Mouse (Mus musculus): ENCODE results near the gene Ubtd2.
"Not testable (repeated sequence)": the region's sequence is repeated elsewhere in the genome, so short reads cannot be mapped to it uniquely, and the experiment has no call there.

The Ubtd2 gene

DNA sequence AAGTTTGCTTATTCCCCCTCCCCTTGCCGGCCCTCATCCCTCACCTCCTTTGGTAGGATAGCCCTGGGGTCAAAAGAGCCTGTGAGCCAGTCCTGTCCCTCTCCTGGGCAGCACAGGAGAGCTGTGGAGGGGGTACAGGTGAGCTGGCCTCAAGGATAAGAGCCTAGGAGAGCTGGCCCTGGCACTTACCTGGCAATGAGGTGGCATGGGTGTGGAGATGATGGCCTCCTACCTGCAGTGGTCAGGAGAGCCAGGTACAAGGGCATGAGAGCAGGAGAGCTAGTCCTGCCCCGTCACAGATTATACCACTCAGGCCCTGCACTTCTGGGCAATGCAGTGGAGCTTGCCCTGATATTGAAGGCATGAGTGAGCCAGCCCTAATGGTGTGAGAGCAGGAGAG lies 9.1 kb downstream of the Ubtd2 start:
- DNase-seq (ENCODE audit: low read depth, low spot score) = no peak

DNA sequence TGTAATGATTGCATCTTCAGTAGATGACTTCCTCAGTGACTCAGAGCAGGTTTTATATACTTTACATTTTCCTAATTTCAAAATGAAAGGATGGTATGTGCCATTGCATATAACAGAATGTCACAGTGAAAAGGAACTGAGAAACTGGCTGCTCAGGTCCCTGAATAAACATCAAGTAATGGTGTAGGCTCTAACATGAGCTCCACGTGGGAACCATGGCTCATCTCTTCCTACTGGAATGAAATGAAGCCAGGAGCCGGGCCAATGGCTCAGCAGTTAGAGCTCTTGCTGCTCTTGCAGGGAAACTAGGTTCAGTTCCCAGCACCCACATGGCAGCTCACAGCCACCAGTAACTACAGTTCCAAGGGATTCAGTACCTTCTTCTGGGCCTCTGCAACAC lies 16.8 kb downstream of the Ubtd2 start:
- no peak for DNase-seq (ENCODE audit: low read depth, low spot score)

DNA sequence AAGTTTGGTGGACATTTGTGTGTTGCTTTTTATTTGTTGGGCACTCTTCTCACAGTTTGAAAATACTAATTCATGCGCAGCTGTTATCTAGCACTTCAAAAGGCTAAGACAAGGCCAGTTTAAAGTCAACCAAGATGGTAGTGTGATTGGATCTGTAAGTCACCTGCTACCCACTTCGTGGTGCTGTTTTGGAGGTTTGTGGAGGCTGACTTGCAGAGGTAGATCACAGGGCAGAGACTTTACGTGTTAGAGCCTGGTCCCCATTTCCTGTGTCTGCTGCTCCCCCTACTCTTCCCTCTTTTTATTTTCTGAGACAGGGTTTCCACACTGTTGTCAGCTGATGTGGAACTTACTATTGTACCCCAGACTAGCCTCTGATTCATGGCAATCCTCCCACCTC lies 19.6 kb downstream of the Ubtd2 start:
- DNase-seq (ENCODE audit: low read depth, low spot score) = no peak

DNA sequence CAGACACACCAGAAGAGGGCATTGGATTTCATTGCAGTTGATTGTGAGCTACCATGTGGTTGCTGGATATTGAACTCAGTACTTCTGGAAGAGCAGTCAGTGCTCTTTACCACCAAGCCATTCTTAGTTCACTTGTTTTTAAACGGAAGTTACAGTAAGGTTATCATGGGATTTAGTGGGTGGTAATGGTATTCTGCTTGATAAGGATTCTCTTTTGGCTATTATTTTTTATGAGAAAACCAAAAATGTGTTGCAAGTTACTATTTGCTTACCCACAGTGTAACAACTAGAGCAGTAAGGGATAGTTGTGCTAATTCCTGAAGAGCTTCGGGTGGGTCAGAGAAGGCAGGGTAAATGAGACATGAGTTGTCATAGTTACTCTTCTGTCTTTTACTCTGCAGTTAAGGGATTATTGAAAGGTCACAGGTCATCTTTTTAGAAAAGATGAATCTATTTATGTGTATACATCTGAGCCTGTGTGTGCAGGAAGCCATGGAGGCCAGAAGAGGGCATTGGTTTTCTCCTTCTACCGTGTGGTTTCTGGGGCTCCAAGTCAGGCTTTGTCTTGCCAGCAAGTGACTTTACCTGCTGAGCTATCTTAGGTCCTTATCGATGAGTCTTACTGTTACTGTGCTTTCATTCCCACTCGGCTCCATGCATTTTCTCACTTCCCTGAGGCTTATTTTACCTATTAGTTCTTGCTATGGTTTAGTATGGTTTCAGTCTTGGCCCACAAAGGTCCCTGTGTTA lies 20.5 kb downstream of the Ubtd2 start:
- DNase-seq (ENCODE audit: low read depth, low spot score) = peak; percentile 20

DNA sequence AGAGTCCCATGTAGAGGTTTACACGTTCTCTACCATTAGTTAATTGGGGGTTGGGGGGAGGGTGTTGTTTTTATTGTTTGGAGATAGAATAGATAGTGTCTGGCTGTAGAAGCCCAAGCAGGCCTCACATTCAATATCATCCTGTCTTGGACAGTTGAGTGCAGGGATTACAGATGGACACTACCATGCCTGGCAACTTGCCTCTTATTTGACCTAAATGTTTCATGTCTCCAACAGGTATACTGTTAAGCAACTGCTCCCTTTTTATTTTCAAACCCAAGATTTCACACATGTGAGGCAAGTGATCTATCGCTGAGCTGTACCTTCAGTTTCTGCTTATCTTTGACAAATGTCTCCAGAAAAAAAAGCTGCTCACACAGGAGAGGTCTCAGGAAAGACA lies 26.4 kb downstream of the Ubtd2 start:
- DNase-seq (ENCODE audit: low read depth, low spot score) = no peak

DNA sequence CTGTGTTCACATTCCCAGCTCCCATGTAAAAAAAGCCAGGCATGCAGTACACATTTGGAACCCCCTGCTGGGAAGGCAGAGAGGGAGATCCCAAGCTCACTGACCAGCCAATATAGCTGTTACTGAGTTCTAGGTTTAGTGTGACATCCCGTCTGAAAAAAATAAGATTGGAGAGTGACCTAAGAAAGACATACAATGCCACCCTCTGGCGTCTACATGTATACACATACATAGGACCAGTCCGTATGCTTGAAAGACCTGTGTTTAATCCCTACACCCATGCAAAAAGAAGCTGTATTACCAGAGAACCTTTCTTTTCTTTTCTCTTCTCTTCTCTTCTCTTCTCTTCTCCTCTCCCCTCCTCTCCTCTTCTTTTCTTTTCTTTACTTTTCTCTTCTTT lies 30.1 kb downstream of the Ubtd2 start:
- peak; percentile 20 for DNase-seq (ENCODE audit: low read depth, low spot score)

DNA sequence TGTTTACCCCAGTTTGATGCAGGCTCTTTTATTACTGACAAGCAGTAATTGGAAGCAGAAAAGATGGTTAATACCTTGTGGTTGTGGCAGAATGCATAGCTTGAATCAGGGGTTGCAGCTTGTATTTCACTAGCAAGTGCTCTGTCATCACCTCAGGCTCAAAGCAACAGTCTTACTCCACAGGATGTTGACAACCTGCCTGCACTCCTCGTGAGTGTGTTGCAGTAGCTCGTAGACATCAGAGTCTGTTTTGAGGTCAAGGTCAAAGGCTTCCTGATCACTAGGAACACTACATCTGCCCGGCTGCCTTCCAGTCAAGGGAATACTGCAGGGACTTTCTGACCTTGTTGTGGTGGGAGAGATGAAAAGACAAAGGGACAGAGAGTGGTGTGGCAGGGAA lies 31.5 kb downstream of the Ubtd2 start:
- peak; percentile 7 for DNase-seq (ENCODE audit: low read depth, low spot score)

DNA sequence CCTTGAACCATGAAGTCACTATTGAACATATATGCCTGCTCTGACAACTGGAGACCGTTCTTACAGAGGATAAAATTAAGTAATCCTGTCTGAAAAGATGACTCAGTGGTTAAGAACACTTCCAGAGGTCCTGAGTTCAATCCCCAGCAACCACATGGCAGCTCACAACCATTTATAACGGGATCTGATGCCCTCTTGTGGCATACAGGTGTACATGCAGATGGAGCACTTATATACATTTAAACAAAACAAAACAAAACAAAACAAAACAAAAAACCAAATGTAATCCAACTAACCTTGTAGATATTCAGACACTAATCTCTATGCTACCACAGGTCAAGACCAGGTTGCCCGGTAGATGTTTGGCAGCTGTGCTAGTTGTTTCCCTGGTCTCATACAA lies 32.3 kb downstream of the Ubtd2 start:
- DNase-seq (ENCODE audit: low read depth, low spot score) = peak; percentile 48

DNA sequence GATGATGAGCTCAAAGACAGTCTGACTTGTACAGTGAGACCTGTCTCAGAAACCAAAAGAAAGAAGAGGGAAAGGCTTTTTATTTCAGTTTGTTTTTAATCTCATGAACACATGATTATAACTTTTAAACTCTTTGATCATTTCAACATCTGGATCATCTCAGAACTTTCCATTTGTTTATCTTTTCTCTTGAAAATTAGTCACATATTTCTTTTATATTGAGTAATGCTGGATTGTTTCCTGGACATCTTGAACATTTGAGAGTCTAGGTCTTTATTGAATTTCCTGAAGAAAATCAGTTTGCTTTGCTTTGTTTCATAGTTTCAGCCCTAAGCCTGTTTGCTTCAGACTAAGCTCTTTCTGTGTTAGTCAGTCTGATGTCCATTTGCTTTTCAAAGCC lies 33.2 kb downstream of the Ubtd2 start:
- DNase-seq (ENCODE audit: low read depth, low spot score) = no peak

DNA sequence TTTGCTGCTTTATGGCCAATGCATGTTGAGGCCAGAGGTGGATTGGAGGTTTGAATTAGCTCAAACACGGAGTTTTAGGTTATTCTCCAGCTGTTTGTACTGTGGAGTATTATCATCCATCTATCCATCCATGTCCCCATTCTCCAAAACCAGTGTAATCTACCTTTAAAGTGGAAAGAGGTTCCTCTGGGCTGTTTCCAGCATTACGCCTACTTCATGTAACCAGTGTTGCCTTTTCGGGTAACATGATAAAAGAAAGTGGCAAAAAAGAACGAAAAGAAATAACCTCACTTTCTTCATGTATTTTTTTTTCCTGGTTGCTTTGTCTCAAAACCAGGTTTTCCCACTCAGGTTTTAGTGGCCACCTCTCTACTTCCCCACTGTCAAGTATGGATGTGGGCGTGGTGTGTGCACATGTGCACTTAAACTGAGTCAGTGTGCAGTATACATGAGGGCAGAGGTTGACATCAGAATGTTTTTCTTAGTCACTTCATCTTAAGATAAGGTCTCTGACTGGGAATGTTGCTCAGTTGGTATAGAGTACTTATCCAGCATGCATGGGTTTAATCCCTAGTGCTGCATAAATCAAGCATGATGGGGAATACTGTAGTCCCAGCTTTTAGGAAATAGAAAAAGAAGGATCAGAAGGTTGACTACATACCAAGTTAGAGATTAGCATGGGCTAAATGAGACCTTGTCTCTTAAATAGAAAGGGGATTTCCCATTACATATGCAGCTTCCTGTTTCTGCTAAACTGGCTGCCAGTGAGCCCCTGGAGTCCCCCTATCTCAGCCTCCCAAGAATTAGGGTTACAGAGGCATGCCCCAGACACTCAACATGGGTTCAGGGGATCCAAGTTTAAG lies 33.9 kb downstream of the Ubtd2 start:
- DNase-seq (ENCODE audit: low read depth, low spot score) = no peak

DNA sequence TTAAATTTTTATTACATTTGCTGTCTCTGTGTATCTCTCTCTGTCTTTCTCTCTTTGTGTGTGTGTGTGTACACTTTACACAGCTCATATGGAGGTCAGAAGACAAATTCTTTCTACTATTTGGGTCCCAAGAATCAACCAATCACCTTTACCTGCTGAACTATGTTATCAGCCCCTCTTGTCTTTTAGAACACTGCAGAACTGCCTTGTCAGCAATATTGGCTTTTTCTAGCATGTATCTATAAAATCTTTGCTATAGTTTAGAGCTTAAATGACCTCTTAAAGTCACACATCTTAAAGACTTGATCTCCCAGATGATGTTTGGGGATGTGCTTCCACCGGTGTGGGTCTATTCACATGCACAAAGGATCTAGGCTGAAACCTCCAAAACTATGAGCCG lies 35.9 kb downstream of the Ubtd2 start:
- DNase-seq (ENCODE audit: low read depth, low spot score) = no peak

DNA sequence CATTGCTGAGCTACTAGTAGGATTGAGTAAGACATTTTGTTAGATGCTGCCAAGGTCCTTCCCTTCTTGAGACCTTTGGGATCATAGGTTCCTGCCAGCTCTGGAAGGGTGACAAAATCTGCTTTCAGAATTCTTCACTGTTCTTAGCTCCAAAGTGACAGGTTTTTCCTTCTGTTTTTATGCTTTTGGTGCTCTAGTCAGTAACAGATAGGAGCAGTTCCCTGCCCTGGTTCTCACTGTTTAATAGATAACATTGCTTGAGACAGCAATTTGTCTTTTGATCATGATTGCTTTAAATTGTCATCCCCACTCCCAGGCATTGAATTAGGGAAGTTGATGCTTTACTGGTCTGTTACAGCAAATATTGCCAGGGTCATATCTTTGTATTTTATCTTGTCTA lies 38.1 kb downstream of the Ubtd2 start:
- DNase-seq (ENCODE audit: low read depth, low spot score) = no peak

DNA sequence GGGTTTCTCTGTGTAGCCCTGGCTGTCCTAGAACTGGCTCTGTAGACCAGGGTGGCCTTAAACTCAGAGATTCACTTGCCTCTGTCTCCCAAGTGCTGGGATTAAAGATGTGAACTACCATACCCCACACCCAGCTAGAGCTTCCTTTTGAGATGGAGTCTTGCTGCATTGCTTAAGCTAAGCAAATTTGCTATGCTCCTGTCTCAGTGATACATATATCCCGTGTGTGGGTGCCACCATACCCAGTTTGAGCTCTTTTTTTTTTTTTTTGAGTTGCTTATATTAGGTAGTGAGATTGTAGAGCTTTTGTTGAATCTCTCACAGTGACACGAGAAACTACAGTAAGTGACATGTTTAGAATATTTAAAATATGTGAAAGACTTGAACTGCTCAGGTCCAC lies 40.1 kb downstream of the Ubtd2 start:
- DNase-seq (ENCODE audit: low read depth, low spot score) = no peak

DNA sequence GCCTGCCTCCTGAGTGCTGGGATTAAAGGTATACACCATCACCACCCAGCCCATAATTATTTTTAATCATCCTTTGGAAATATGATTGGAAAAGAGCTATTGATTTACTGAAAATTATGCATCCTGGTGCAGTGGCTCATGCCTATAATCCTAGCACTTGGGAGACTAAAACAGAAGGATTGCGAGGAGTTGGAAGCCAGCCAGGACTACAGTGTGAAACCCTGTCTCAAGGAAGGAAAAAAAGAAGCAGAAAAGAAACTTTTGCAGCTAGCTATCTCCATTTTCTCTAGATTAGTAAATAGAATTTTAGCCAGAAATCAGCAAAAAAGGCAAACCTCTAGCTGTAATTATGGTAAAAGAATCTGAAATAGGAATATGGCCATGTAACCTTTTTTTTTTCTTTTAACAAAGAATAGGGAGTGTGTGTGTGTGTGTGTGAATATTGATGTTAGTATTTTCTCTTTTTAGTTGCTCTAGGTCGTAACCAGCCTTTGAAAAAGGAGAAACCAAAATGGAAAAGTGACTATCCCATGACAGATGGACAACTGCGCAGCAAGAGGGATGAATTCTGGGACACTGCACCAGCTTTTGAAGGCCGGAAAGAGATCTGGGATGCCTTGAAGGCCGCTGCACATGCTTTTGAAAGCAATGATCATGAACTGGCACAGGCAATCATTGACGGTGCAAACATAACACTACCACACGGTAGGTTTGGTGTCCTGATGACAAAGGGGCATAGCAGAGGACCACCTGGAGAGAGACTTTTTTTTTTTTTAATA lies 43.8 kb downstream of the Ubtd2 start:
- no peak for DNase-seq (ENCODE audit: low read depth, low spot score)

DNA sequence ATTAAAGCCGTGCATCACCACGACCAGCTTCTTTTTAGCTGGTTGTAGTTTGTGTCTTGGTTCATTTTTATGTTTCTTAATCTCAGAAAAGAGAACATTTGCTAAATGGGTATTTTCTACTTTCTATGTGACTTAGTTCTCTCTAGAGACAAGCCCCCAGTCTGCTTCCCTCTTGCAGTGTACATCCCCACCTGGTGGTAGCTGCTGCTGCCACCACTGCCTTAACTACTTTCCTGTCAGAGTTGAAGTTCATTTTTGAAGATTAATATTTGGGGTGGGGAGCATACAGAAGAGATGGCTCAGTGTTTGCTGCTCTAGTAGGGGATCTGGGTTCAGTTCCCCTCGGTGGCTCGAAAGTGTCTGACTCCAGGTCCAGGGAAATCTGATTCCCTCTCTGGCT lies 44.8 kb downstream of the Ubtd2 start:
- DNase-seq (ENCODE audit: low read depth, low spot score) = no peak

DNA sequence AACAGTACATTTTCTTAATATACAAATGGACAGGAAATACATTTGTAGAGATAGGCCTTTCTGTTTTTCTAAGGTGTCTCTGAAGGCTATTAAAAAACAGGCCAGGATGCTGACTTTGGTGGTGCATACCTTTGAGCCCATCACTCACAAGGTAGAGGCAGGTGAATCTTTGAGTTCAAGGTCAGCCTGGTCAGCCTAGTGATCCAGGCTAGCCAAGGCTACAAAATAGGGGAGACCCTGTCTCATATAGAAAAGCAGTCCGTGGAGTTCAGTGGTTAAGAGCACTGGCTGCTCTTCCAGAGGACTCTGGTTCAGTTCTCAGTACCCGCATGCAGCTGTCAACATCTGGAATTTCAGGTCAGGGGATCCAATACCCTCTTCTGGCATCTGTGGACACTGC lies 48.5 kb downstream of the Ubtd2 start:
- DNase-seq (ENCODE audit: low read depth, low spot score) = no peak

DNA sequence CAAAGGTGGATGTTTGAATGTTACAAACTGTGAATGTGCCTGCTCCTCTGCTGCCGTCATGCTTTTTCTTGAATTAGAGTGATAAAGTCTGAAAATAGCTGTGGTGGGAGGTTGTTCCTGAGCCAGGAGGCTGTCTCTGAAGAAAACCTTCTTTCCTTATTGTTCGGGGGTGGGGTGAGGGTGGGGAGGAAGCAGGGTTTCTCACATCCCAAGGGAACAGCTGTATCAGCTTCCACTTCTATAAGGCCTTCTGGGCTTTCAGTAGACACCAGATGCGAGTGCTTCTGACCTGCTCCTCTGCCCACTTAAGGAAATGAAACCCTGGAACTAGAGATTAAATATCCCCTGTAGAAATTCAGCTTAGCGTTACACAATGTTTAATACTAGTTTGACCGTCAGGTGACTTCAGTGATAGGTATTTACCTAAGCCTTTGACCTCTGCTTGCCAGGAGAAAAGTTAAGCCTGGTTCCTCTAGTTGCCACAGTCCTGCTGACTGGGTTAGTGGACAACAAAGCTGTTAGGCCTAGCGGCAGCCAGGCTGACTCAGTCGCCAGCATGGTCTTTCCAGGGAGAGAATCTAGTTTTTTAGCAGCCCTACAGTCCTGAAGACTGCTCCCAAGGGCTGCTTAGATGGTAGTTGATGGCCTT lies 50.0 kb downstream of the Ubtd2 start:
- DNase-seq (ENCODE audit: low read depth, low spot score) = no peak

DNA sequence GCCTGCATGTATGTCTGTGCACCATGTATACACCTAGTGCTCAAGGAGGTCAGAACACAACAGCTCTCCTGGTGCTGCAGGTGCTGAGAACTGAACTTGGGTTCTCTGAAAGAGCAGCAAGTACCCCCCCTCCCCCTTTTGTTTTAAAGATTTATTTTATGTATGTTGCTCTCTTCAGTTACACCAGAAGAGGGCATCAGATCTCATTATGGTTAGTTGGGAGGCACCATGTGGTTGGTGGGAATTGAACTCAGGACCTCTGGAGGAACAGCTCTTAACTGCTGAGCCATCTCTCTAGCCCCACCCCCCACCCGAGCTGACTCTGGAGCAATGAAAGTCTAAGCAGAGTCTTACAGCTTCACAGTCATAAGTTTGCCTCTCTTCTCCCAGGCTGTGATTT lies 55.8 kb downstream of the Ubtd2 start:
- peak; percentile 37 for DNase-seq (ENCODE audit: low read depth, low spot score)

DNA sequence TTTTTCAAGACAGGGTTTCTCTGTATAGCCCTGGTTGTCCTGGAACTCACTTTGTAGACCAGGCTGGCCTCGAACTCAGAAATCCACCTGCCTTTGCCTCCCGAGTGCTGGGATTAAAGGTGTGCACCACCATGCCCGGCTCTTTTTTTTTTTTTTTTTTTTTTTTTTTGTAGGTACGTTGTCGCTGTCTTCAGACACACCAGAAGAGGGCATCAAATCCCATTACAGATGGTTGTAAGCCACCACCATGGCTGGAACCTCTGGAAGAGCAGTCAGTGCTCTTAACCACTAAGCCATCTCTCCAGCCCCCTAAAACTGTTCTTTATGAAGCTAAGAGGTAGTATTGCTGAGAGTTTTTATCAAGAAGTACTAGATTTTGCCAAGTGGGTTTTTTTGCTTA lies 59.7 kb downstream of the Ubtd2 start:
- DNase-seq (ENCODE audit: low read depth, low spot score) = not testable (repeated sequence)

DNA sequence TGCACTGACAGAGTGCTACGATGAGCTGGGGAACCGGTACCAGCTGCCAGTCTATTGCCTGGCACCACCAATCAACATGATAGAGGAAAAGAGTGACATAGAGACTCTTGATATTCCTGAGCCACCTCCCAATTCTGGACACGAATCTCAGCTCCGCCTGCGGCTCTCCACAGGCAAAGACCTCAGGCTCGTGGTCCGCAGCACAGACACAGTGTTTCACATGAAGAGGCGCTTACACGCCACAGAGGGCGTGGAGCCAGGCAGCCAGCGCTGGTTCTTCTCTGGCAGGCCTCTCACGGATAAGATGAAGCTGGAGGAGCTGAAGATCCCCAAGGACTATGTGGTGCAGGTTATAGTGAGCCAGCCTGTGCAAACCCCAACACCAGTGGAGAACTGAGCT lies 60.9 kb downstream of the Ubtd2 start:
- peak; percentile 19 for DNase-seq (ENCODE audit: low read depth, low spot score)

DNA sequence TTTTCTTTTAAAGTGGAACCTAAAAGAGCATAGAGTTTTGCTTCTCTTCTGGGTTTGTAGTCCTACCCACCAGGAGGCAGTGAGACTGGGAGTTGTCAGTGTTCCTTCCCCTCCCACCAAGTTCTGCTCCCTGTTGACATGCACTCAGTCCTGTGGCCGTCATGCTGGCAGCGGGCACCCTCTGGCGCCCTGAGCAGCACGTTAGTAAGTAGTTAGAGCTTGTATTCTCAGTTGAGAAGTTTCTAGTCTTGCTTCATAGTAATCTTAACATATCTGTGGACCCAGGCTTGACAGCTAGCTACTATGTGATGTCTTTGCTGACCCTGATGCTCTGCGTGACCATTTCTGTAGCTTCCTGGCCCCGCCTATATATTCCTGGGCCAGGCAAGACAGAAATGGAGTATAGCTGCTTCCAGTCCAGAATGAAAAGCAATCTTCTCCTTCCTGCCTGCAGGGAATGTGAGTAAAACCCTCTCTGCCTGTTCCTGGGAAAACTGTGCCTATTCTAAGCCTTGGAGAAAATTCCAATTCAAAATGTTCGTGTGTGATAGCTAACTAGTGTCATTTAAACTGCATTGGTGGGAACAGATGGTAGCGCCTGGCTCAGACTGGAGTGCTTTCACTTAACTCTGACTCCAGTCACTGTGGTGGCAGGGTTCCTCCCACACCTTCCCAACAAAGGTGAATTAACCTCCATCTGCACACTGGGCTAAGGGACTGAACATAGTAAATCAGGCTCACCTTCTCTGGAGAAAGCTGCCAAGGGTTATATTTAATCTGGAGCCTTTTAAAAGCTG lies 61.9 kb downstream of the Ubtd2 start:
- no peak for DNase-seq (ENCODE audit: low read depth, low spot score)
